Mouse (Mus musculus): Measurements from ENCODE around the gene Rtl5.

Gene Rtl5

DNA sequence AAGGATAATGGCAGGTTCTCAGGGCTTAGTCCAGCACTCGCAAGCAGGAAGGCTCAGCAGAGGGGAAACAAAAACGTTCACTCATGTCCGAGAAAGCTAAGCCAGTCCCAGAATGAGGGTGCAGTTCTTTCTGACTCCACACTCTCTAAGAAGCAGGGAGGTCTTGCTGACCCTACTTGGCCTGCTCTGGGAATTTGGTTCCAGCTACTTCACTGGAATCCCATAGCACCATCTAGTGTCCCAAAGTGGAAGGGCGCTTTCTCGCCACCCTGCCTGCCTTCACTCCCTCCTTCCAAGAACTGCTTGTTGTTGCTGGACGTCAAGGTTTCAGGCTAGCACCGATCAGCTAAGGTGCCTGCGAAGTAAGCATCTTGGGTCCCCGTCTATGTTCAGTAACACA lies 5.0 kb downstream of the Rtl5 start:
- DNase-seq (ENCODE audit: low read depth, low spot score) = peak; percentile 28

DNA sequence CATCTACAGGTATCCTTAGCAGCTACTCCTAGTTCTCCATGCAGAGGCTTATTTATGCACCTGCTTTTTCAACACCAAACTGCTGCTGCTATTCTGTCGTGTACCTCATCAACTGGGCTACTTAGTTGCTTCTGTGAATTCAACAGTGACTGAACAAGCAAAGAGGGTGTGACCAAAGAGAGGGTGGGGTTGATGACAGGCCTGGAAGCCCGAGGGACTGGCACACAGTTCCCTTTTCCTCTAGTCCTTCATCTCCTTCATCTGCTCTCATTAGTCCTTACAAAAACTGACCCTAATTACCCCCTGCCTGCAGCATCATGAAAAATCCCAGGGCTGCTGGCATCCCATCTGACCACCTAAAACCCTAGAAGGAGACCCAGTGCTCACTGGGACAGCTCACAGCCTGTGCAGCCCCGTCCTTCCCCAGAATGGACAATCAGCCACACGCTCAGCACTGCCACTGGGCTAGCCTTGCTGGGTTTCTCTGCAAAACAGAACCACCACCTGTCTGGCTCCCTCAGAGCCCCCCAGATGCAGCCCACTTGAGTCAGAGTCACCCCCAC lies 5.8 kb downstream of the Rtl5 start:
- no peak for DNase-seq (ENCODE audit: low read depth, low spot score)

DNA sequence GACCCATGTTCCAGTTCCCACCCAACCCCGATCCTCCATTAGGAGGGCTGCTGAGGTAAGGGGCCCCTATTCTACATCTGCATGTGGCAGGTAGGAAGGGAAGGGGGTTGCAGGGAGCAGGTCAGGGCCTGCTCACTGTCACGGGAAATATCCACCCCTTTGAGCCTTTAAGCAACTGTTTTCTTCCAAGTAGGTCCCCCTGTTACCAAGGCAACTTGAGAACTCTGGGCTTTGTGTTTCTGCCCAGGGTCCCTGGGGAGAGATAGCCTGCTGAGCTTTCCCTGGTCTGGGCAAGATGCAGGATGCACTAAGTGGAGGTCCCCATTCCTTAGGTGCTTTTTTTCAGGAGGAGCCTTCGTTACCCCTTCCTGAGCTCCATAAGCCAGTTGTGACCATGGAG lies 7.0 kb downstream of the Rtl5 start:
- no peak for DNase-seq (ENCODE audit: low read depth, low spot score)

DNA sequence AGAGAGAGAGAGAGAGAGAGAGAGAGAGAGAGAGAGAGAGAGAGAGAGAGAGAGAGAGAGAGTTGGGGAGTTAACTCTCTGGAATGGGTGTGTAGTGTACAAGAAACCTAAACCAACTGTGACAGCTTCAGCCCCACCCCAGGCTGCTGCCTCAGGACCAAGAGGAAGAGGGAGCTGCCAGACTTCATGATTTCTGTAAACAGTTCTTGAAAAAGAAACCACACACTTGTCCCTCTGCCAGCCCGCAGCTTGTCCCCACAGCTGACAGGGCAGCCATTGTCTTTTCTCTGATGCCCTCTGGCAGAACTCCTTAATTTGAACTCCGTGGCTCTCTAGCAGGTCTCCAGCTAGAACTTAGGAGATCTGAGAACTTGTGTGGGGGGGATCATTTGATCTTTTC lies 10.2 kb downstream of the Rtl5 start:
- DNase-seq (ENCODE audit: low read depth, low spot score) = no peak

DNA sequence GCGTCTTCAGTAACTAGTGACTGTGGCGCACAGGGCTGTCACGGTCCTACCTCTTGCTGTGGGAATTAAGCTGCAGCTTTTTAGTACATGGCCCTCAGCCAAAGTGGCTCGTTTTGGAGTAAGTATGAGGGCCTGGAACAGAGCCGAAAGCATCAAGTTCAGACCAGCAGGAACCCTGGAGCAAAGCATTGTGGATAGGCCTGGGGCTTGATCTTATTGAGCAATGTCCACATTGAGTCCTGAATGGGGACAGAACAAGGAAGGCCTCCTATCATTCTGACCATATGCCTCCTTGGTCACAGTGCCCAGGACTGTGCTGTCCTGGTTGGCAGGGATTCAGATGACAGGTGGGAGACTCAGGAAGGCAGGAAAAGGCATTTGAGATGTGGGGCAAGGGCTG lies 10.9 kb downstream of the Rtl5 start:
- DNase-seq (ENCODE audit: low read depth, low spot score) = no peak

DNA sequence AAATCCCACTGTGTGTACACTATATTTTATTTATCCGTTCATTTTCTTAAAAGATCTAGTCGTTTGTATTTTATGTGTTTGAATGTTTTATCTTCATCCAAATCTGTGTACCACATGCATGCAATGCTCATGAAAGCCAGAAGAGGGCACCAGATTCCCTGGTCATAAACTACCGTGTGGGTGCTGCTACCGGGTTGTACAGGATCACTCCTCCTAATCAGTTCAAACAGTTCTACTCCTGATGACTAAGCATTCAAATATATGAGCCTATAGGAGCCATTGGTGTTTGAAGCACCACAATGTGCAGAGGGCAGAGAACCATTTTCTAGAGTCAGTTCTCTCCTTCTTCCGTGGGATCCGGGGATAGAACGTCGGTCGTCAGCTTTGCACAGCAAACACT lies 11.7 kb downstream of the Rtl5 start:
- DNase-seq (ENCODE audit: low read depth, low spot score) = no peak

DNA sequence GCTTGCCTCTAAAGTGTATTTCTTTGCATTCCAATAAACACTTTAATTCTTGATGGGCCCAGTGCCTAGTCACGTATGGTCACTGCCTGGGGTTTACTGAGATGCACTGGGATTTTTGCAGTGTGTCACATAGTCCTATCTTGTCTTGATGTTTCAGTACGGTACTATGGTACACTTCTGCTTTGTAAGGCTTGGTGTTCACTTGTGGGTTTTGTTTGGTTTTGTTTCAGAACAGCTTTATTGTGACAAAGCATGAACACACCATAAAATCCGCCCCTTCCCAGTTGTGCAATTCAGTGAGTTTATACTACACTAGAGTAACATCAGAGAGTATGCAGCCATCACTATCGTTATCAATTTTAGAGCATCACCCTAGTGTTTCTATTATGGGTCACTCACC lies 17.1 kb downstream of the Rtl5 start:
- no peak for DNase-seq (ENCODE audit: low read depth, low spot score)

DNA sequence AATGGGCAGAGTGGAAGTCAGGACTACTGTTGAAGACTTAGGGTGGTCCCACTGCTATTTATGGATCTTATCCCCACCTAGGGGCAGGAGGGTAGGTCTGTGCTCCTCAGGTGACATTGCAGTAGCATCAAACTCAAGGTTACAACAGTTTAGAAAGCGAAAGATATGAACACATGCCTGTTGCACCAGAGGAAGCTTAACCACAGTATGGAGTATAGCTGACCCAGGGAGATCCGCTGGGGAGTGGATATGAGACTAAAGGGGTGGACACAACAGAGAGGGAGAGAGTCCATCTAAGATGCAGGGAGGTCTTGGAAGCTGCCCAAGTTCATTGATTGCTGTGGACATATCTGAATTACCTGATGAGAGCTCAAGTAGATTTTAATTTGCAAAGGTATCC lies 17.7 kb downstream of the Rtl5 start:
- DNase-seq (ENCODE audit: low read depth, low spot score) = no peak

DNA sequence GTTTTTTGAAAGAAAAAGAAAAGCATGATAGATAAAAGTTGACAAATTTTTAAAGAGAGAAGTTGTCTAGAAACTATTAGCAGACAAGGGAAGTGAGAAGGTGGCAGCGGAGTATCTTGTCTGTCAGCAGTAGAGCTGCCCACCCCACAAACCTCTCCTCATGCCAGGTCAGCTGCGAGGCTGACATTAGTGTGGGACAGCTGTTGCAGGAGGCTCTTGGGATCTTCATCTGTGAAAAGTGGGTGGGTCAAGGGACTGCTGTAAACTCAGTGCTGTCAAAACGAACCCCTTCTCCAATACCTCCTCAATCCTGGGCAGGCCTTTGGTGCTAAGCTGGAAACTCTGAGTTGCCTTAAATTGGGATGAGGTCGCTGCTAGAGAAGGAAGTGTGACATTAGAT lies 19.9 kb downstream of the Rtl5 start:
- no peak for DNase-seq (ENCODE audit: low read depth, low spot score)

DNA sequence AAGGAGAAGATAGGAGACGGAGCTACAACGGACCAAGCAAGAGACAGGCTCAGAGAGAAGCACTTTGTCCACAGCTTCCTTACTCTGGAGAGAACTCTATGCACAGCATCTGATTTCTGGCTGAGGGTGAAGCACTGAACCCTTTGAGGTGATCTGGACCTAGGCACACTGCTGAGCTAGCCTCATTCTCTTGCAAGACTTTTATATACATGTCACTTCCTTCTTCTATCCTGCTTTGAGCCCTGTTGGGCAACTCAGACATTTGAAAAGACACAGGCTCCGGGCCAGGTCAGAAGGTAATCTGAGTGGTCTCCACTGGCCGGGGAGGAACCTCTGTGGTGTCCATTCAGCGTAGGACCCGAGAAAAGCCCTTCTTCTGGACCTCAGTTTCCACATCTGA lies 20.6 kb downstream of the Rtl5 start:
- no peak for DNase-seq (ENCODE audit: low read depth, low spot score)

DNA sequence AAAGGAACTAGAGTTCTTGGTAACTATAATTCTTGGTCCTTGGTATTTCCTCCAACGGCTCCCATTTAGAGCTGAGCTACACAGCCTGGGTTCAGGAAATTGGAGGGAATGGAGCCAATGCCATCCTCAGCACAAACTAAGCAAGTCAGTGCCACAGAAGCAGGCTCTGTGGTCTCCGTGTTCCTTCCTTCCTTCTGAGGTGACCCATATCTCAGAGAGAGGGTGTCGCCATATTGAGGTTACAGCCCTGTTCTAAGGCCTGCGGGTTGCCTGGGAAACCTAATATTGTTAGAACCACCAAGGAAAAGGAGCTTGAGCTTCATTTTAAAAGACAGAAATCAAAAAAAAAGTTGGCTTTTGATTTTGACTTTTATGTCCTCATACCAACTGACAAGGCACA lies 28.7 kb downstream of the Rtl5 start:
- no peak for DNase-seq (ENCODE audit: low read depth, low spot score)

DNA sequence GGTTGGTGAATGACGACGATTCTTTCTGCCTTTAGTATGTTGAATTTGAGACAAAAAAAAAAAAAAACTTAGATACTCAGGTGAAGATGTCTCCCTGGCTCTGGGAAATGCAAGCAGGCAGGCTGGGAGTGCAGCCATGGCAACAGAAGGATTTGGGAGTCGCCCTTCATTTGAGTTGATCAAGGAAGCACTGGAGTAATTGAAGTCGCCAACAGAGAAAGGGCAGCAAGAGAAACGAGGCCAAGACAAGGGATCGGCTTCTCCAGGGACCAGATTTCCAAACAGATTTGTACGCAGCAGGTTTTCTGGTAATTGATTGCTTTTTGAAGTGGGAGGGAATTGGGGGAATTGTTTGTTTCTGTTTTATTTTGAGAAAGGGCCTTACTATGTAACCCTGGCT lies 29.5 kb downstream of the Rtl5 start:
- no peak for DNase-seq (ENCODE audit: low read depth, low spot score)

DNA sequence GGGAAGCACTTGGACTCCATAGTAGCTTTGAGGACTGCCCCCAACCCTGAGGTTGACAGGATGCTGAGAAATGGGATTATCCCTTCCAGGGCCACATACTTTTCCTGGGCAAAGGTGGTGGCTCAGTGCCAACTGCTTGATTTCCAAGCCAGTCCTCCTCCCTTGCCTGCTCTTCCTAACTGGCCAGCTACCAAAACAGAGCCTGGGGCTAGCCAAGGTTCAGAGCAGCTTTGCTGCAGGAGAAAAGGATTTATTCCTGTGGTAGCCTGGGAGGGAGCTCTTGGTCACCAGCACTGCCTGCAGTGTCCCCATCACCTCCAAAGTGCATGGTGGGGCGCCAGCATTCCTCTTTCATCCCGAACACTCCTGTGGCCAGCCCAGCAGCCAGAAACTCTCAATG lies 33.6 kb downstream of the Rtl5 start:
- DNase-seq (ENCODE audit: low read depth, low spot score) = no peak

DNA sequence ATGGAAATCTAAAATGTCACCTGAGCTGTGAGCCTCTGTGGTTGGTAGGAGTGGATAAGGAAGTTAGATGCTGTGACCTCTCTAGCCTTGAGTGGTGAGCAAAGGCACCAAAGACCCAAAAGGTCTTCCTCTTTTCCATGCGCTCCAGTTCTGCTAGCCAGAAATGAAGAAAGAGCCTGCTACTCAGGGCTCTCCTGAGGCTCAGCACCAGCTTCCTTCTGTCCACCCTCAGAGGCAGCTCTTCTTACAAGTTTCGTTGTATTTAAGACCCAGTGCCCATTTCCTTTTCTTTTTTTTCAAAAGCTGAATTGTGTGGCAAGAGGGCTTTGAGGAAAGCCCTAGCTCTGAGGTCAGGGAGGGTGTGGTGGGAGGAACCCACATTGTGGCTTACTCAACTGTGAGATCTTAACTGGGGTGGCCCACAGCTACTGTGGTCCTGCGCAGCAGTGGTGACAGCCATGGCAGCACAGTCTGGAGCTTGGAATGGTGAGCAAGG lies 34.2 kb downstream of the Rtl5 start:
- DNase-seq (ENCODE audit: low read depth, low spot score) = no peak

DNA sequence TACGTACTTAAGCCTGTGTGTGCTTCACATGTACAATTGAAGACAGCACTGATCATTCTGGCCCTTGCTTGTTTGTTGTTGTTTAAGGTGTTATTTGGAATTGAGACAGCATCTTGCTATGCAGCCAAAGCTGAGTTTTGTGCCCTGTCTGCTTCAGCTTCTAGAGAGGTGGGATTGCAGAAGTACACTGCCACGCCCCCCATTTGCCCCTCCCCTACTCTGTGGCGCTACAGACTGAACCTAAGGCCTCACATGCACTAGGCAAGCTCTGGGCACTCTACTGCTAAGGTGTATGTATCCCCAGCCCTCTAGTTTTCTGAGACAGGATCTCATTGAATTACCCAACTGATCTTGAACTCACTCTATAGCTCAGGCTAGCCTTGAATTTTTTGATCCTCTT lies 35.4 kb downstream of the Rtl5 start:
- DNase-seq (ENCODE audit: low read depth, low spot score) = no peak

DNA sequence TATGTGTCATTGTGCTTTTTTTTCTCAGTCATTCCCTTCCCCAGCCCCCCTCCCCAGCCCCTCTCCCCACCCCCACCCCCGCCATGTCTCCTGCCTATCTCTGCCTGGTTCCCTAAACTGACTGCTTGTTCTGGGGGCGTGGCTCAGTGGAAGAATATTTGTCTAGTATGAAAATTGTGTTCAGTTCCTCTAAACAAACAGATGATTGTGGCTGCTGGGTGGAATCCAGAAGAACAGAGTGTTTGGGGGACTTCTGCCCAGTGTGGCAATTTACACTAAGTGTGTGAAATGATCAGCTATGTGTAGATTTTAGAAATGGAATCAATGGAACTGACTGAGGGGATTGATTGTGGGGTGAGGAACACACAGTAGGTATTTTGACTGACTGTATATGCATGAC lies 37.5 kb downstream of the Rtl5 start:
- no peak for DNase-seq (ENCODE audit: low read depth, low spot score)

DNA sequence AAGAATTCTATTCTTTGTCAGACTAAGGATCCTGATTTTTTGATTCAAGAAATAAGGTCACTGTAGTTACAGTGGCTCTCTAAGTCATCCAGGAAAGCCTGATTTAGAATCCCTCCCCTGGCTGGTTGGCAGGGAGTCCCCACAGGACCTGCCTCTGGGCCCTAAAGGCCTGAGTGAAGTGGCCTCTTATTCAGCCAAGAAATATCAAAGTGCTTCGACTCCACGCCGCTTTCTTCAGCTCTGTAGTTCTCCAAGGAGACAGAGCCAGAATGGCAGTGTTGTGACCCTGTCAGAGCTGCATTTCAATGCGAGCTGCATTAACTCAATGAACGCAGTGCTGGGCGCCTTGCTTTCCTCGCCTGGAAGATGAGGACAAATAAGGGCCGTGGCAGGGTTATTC lies 38.7 kb downstream of the Rtl5 start:
- no peak for DNase-seq (ENCODE audit: low read depth, low spot score)

DNA sequence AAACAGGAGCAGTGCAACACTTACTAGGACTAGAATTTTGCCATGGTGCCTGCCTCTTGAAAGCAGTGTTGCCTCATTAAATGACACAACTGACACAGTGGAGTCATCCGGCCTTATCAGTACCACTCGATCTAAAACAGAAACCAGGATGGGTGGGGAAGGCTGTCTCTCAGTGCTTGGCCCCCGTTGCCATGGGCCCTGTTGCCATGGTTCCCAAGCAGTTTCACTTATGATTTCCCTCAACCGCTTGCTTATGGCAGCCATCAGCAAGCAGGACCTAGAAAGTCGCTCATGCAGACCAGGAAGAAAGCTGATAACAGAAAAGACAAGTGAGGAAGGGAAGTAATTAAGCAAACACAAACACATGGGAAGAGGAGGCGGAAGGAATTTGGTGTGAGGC lies 39.3 kb downstream of the Rtl5 start:
- no peak for DNase-seq (ENCODE audit: low read depth, low spot score)

DNA sequence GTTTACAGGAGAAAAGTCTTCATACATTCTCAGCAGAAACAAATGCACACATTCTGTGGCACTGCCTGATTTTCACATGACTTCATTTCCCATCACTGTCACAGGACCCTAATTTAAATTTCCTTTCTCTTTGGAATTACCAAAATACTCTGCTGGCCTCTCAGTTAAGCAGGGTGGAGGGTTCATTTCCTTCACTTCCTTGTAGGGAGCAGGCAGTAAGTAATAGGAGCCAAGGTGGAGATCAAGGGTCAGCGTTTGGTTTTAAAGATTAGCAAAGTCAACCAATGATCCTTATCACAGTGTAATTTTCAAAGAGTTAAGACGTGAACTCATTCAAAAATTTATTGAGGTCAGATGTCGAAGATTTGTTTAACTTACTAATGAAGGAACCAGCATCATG lies 46.1 kb downstream of the Rtl5 start:
- no peak for DNase-seq (ENCODE audit: low read depth, low spot score)

DNA sequence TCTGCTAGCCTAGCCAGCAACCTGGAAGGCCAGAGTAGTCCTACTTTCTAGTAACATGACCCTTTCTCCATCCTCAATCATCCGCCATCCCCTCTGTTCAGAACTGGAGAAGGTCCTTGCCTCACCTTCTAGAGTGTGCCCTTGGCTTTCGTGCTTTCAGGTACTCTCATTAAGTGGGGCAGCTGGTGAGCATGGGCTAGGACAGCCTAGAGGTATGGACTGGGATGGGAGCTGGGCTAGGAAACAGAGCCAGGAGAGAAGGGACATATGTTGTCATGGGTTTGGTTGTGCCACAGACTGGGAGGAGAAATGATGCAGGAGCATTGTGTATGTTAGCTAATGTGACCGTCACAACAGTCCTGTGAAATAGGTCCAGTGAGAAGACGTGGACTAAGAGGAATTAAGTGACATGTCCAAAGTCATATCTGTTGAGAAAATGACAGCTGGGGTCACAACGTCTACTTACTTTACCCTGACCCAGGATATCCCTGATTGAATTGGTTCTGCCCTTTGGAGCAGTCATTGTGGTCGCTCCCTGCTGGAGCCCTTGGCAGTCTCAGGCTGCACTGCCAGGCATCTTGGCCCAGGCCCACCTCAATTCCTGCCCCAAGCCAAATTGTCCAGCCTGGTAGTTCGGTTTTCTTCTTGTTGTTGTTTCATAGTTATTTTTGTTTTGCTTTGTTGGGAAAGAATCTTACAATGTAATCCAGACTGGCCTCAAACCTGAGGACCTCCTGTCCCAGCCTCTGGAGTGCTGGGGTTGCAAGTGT lies 51.4 kb downstream of the Rtl5 start:
- no peak for DNase-seq (ENCODE audit: low read depth, low spot score)

DNA sequence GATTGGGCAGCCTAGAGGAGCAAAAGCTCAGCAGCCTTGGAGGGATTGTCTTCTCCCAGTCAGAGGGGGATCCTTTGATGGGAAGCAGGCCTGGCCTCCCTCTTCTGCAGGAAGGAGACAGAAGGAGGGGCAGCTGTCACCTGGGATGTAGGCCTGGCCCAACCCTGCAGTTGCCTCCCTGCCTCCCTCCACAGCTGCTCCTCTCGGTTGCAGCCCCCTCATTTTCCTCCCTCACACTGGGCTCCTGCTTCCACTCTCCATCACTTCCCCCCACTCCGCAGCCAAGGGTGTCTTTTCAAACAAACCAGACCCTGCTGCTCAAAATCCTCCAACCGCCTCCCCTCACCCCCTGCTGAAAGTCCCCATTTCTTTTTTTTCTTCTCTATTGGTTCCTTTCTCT lies 52.2 kb downstream of the Rtl5 start:
- no peak for DNase-seq (ENCODE audit: low read depth, low spot score)

DNA sequence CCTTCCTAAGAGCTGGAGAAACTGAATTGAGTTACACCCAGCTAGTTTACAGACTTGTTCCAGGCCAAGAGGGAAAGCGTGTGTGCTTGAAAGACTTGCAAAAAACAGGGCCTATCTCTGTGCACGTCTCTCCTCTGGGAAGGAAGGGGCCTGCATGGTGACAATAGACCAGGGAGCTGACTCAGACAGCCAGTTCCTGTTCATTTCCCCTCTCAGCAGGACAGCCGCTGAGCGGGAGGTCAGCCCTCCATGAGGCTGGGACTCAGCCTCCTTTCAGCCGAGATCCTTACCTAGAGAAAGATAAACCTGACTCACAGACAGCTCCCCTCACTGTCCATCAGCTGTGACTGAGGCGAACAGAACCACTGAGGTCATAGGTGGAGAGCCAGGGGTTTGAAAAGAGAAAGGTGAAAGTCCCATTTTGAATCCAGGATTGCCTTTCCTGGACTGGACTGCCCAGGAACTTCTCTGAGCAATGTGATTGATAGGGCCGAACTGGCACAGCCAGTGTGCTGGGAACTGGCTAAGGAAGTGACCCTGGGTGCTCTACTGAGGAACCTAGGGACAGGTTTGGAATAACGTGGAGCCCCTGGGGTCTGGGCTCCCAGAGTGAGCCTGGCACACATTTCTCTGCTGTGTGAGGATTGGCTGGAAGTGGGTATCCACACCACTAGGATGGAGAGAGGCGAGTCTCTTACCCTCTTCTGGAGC lies 53.7 kb downstream of the Rtl5 start:
- DNase-seq (ENCODE audit: low read depth, low spot score) = no peak

Data from WW6 (cell line).